ENCODE assay signal across 12 mouse cellular contexts in the genomic region with DNA sequence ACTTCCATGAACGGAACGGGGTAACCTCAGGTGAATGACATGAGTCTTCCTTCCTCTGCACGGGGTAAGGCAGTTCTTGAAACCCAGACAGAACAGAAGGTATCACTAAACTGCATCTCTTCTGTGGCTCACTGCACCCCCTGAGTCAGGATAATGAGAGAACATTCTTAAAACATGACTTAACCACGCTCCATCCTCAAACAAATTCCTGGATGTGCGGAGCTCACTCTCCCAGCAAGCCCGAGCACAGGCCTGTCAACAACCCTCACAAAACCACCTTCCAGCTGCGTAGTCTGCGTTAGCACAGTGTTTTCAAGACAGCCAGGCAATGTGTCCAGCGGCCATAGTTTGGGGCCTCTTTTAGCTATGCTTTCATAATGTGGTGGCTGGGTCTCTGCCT. TPM values are rescaled to one million over a fixed set of nuclear protein-coding genes. Genes with fewer than 3 reads are reported as not detected.
DNase-seq lines count a peak whose midpoint lies in the region; ATAC-seq and TF ChIP-seq lines count a peak whose summit lies in the region.
"Had no signal": no experiment of that assay in that cellular context is flagged by ENCODE, and none has a peak within 500 bp of the region (broad histone marks: within the 10 kb centered on the region; RNA-seq: fewer than 3 reads in every experiment).

No protein-coding gene starts in this region.

- intact Hi-C loops in left cerebral cortex, adult 2 months (cut with DNase I), result no loop called here
- intact Hi-C loops in left cerebral cortex, postnatal 14 days (cut with DNase I), result no loop called here

- peak overlapping the region; percentile 5; the same call in 1 of the 2 replicates for H3K27ac ChIP-seq in left cerebral cortex, adult 2 months
- H3K27ac ChIP-seq in embryonic facial prominence, embryonic 10.5 days (replicated peaks), result peak overlapping the region; percentile 49
- peak overlapping the region; percentile 49; the same call in 1 of the 2 replicates for H3K27ac ChIP-seq in limb, embryonic 13.5 days
- H3K27ac ChIP-seq: lung, embryonic 15.5 days had no signal

- peak; percentile 54; the same call in 1 of the 2 replicates for ATAC-seq in limb, embryonic 13.5 days (ENCODE audit: low FRiP score, low read depth)

- peak overlapping the region; percentile 7; the same call in 1 of the 2 replicates for H3K4me2 ChIP-seq in limb, embryonic 13.5 days (replicated peaks)
- H3K4me2 ChIP-seq: lung, embryonic 15.5 days had no signal

- no peak overlapping the region for H3K4me3 ChIP-seq in left cerebral cortex, adult 2 months
- H3K4me3 ChIP-seq in embryonic facial prominence, embryonic 10.5 days, result no peak overlapping the region
- H3K4me3 ChIP-seq in limb, embryonic 13.5 days, result no peak overlapping the region
- H3K4me3 ChIP-seq: erythroblast, embryonic 14.5 days; lung, embryonic 15.5 days had no signal

- H3K9me3 ChIP-seq in embryonic facial prominence, embryonic 10.5 days, result no peaks in the 10 kb centered on the region
- H3K9me3 ChIP-seq in limb, embryonic 13.5 days, result no peaks in the 10 kb centered on the region
- H3K9me3 ChIP-seq: lung, embryonic 15.5 days had no signal

- no peaks in the 10 kb centered on the region for H3K36me3 ChIP-seq in embryonic facial prominence, embryonic 10.5 days (replicated peaks)
- no peaks in the 10 kb centered on the region for H3K36me3 ChIP-seq in limb, embryonic 13.5 days
- H3K36me3 ChIP-seq: lung, embryonic 15.5 days had no signal

- peaks cover 43% of the 10 kb centered on the region for H3K4me1 ChIP-seq in embryonic facial prominence, embryonic 10.5 days
- peaks cover 12% of the 10 kb centered on the region; the same call in 1 of the 2 replicates for H3K4me1 ChIP-seq in limb, embryonic 13.5 days

- H3K9ac ChIP-seq in limb, embryonic 13.5 days, result no peak overlapping the region
- H3K9ac ChIP-seq: lung, embryonic 15.5 days had no signal

- no peak for DNase-seq in left cerebral cortex, adult 2 months (ENCODE audit: extremely low spot score in 1 of 2, low spot score in 2 of 2)
- no peak for DNase-seq in left cerebral cortex, postnatal 14 days (ENCODE audit: low spot score in 2 of 2)
- peak; percentile 69 for DNase-seq in Muller cell, postnatal 12 days (ENCODE audit: inconsistent ontology term)
- peak; percentile 38 for DNase-seq in embryonic facial prominence, embryonic 10.5 days (ENCODE audit: low spot score)
- DNase-seq in cerebellum, adult 9-11 months, result no peak
- no peak for DNase-seq in gastrocnemius, adult 8-10 months (ENCODE audit: low spot score in 2 of 2)

- no peaks in the 10 kb centered on the region for H3K27me3 ChIP-seq in embryonic facial prominence, embryonic 10.5 days (replicated peaks; ENCODE audit: low read depth, poor library complexity, severe bottlenecking)
- H3K27me3 ChIP-seq in limb, embryonic 13.5 days, result no peaks in the 10 kb centered on the region
- H3K27me3 ChIP-seq: lung, embryonic 15.5 days had no signal

- WGBS in embryonic facial prominence, embryonic 10.5 days, result 48% methylated on average over 9 of the region's 9 CpGs
- WGBS in limb, embryonic 13.5 days, result 37% methylated on average over 9 of the region's 9 CpGs

- no peak for TF ChIP-seq CTCF in left cerebral cortex, adult 2 months (IDR thresholded peaks at IDR 0.05)

RNA-seq across cellular contexts. Expression of a gene that starts 10.7 kb away (rescaled TPM):
- 1 to 10 TPM; 2.0 to 3.8 TPM for total RNA-seq in left cerebral cortex, adult 2 months (2021)
- total RNA-seq in left cerebral cortex, postnatal 14 days (2021), result 1 to 10 TPM; 1.4 to 1.6 TPM
- polyA plus RNA-seq in embryonic facial prominence, embryonic 10.5 days (2016; fragmentation: Nextera tagmentation; extraction: Ambion mirVana), result 0.06 and 0.16 TPM in 2 replicates
- polyA plus RNA-seq in limb, embryonic 13.5 days (2015; fragmentation: Nextera tagmentation; extraction: Ambion mirVana), result 0.09 TPM in 1 of 2 replicates, not detected in the other
- total RNA-seq in gastrocnemius, adult 8-10 months (2022), result not detected
- total RNA-seq: hematopoietic stem cell, adult 5-6 weeks; neutrophil, adult 5-6 weeks had no signal
- polyA plus RNA-seq: erythroblast, embryonic 14.5 days; large intestine, adult 2 months had no signal

Comparison
In these comparisons a context has a peak if more than half of its experiments do, and no peak if none do; other contexts are left out.
1. DNase-seq: peak in Muller cell, postnatal 12 days (single experiment) and embryonic facial prominence, embryonic 10.5 days (single experiment); none in left cerebral cortex, adult 2 months (0 of 2), left cerebral cortex, postnatal 14 days (0 of 2), cerebellum, adult 9-11 months (single experiment) and gastrocnemius, adult 8-10 months (0 of 2).
2. Peak in every context shown above with its lines, with median percentiles within 50 percentile points of each other: H3K27ac ChIP-seq.